Mouse (Mus musculus) ovary, postnatal 36 days (tissue): ENCODE results near the gene Adam8.

Experiments used
- DNase-seq: peaks from one replicate; pipeline ENCODE4 v3.0.0; 2022; ENCODE audit warnings: low spot score, mixed read lengths

Adam8 gene

DNA sequence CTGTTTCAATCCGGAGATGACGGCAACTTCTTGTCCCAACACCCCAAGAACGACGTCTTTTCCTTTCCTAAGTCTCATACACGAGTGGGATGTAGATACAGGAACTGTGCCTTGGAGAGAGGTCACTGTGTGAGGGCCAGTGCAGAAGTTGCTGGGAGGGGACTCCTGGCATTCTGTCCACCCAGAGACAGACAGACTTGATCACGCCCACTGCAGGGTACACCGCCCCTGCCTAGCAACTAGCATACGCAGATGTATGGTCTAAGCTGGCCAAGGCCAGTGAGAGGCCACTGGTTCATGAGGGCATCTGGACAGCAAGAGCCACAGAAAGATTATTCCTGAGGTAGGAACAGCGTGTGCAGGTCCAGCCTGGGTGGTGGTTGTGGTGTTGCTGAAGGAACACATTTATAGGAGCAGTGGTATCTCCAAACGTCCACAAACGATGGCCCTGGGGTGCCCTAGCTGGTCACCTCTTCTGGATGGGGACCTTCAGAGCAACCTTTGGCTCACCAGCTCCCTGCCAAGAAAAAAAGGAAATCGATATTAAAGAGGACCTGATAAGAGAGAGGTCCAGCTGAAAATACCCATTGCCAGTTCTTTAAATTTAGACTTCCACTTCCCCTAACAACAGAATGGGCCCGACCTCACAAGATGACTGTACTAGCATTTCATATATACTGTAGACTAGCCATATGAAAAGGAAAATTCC is 13.2 kb downstream of the Adam8 start:
- no peak for DNase-seq

DNA sequence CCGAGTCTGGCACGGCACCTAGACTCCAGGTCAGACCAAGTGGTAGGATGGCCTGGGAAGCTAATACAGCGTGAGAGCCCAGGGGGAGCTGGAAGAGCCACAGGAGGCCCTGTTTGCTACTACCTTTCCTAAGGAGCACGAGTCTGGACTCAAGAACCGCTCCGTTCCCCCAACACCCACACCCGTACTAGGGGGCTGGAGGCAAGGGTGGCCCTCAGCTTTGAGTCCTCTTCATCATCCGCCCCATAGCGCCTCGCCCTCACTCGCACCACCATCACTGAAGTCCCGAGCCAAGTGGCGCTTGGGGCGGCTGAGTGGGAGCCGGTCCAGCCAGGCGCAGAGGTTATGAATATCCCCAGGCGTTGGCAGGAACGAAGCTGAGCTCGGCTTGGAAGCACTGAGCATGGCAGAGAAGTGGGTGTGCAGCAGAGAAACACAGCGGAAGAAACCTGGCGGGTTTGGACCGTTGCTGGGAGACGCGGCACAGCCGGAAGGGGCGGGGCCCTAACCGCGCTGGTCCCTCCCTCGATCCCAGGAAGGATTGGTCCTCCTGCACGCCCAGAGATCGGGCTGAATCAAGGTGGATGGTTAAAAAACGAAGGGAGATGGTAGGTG is 14.0 kb downstream of the Adam8 start, which contains the start of gene 6430531B16Rik:
TSS of gene 6430531B16Rik (minus strand) at position 478 of the 615 bp plus-strand sequence.
- DNase-seq: peak; percentile 87

DNA sequence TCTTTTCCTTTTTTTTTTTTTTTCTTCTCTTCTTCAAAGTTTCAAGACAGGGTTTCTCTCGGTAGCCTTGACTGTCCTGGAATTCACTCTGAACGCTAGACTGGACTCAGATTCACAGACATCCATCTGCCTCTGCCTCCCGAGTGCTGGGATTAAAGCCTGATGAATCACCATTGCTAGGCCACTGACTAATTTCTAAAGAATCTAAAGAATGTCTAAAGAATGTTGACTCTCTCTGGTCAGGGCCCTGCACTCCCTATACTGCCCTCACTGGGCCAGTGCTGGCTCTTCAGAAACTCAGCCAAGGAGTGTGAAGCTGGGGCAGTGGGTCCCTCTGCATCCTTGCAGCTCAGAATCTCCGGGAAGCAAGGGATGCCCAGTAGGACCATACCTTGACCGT is 16.9 kb downstream of the Adam8 start:
- DNase-seq: no peak

DNA sequence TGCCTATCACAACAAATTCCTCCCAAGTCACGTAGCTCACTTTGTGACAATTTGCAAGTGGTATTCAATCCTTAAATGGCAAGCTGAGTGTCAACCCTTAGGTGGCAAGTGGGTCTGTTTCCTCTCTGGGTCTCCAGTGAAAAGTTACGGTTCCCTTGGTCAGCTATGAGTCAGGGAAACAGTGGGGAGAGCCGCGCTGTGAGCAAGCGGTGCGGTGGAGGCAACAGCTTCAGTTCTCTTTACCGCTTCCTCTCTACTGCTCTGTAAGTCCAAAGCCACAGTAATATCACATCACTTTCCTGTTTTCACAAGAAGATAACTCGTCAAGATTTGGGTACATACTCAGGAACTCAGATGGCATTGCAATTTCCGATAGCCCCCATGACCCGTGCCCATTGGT is 18.1 kb downstream of the Adam8 start:
- DNase-seq: no peak

DNA sequence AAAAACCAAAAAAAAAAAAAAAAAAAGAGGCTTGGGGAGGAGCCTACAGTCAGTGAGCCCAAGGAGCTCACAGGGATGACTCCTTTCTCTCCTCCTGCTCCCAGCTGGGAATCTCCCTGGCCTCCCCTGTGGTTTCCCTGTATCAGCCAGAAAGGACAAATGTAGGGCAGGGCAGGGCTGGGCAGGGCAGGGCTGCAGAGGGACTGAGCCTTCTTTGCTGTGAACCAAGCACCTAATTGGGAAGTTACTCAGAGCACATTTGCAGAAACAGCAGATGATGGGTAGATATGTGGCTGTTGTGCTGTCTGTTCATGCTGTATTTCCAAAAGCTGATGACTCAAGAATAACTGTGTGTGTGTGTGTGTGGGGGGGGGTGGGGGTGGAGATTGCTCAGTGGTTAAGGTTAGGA is 19.4 kb downstream of the Adam8 start:
- no peak for DNase-seq

DNA sequence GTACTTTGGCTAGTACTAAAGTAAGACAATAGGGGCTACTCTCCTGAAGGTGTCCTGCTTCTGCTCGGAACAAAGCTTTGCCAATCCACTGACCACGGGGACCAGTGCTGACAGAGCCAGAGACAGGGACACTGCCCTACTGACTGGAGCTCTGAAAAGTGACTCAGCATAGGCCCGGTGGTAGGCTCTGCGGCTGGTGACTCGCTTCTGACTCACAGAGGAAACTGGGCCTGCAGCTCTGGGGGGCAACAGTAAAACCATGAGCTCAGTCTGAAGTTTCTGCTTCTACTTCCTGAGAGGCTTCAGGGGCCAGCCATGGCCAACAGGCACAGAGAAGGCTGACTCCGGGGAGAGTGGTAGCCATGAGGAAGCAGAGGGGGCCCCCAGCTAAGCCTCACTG is 20.9 kb downstream of the Adam8 start:
- DNase-seq: no peak

DNA sequence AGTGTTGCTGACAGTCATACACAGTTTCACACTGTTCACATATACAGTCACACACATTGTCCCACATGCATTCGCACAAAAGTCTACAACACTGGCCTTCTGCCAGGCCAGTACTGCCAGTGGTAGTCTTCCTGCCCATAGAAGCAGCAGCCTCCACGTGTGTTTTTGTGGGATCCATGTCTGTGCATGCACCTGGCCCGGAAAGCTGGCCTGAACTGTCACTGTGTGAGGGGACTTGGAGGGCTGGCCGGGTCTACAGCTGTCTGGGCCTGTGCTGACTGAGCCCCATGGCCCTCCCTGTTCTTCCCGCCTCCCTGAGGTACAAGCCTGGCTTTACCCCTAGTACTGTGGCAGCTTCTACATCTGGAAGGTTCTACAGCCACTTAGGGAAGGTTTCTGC is 21.4 kb downstream of the Adam8 start:
- no peak for DNase-seq

DNA sequence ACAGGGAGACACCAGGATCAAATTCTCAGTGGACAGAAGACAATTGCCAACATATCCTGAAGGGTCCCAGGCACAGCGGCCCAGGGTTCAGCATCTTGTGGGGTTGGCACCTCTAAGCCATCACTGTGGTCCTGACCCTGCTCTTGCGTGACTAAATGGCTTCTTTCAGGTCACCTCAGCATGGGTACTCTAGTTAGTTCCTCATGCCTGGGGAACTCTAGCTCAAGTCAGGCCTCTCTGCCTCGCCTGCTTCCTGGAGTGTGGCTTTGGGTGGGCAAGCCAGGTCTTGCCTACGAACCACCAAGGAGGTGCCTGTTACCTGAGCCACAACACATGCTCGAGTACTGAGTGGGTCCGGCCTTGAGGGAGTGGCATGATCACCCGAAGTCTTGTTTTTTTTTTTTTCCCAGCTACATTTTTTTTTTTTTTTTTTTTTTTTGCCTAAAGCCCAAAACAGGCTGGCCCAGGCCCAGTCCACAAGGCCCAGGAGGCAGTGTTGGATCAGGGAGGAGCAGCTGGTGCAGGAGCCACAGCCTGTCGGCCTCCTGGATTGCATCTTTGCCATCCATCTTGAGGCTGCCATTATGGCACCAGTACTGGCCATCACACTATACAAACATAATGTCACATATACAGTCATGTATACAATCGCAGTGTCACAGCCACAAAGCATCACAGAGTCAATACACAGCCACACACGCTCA is 22.0 kb downstream of the Adam8 start:
- no peak for DNase-seq

DNA sequence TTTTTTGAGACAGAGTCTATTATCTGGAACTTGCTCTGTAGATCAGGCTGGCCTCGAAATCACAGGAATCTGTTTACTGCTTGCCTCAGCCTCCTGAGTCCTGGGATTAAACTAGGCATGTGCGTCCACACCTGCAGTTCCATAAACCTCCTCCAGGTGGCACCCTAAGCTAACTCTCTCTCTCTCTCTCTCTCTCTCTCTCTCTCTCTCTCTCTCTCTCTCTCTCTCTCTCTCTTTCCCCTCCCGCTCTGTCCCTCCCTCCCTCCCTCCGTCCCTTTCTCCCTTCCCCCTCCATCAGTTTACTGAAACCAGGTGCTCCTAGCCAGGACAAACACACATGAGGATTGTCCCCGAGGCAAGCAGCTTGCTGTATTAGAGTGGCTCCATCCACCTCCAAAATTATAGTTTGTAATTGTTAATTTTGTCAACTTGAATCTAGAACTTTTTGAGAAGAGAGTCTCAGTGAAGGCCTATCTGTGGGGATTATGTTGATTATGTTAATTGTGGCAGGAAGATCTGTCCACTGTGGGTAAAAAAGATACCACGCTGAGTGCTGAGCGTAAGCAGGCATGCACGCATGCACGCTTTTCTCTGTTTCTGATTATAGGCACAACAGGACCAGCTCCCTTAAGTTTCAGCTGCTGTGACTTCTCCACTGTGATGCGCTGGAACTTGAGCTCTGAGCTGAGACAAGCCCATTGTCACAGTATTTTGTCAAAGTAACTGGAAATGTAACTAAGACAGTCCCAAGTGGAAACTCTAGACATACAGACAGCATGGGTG is 22.8 kb downstream of the Adam8 start:
- peak; percentile 78 for DNase-seq

DNA sequence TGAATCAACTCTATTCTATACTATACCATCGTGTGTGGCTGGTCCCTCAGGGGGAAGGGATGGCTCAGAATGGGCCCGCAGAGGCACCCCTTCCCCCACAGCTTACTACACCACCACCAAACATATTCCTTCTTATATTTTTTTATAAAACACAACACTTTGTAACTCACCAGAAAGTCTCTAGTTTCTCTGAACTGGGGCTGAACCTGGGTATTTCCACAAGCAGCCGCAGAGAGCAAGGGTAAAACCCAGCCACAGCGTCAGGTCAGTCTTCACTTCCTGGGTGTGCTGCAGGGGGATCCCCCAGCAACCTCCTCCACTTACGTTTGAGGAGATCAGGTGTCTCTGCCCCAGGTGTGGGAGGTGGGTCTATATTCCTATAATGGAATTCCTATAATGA is 23.9 kb downstream of the Adam8 start:
- DNase-seq: no peak

DNA sequence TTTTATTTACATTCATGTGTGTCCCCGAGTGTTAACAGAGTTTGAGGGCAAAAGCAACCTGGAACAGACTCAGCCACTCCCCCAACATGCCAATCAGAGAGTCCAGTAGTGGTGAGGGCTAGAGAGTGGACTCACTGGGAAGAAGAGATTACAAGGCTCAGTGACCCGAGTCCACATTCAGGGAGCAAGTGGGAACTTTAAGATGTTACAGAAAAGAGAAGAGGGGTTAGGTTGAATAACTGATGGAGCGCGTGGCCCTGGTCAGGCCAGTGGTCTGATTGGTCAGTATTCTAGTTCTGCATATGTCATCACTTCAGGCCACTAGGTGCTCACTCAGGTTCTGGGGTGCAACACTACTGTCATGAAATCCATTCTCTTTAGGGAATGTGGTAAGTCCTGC is 25.2 kb downstream of the Adam8 start:
- no peak for DNase-seq

DNA sequence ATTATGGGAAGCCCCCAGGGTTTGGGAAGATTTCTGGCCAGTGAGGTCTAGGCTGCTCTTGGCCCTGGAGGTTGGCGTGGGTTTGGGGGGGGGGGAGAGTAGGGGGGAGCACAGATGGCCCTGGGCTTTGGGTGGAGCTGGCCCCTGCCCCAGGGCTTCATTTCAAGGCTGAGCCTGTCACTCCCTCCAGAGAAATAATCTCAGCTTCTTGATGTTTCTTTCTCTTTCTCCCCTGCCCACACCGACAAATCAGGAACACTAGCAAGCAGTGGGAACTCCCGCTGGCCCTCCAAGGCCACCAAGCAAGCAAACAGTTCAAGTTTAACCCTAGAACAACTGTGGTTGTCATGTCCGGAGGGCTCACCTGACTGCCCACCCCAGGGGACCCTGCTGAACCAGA is 28.5 kb downstream of the Adam8 start:
- DNase-seq: peak; percentile 53

DNA sequence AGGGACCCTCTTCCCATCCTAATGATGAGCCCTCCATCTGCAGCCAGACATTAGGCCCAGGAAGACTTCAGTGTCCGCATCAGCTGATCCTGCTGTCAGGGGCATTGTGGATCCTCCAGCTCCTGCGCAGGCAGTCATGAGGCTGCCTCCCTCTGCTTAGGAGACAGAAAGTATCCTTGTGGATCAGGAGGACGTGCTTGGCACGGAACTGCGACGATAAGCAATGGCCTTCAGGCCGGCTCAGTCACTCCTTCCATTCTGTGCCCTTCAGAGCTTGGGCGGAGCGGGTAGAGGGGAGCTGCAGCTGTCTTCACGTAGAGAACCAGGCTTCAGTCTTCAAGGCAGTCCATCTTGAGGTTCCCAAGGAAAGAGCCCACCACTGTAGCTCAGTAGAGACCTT is 31.2 kb downstream of the Adam8 start:
- peak; percentile 76 for DNase-seq

DNA sequence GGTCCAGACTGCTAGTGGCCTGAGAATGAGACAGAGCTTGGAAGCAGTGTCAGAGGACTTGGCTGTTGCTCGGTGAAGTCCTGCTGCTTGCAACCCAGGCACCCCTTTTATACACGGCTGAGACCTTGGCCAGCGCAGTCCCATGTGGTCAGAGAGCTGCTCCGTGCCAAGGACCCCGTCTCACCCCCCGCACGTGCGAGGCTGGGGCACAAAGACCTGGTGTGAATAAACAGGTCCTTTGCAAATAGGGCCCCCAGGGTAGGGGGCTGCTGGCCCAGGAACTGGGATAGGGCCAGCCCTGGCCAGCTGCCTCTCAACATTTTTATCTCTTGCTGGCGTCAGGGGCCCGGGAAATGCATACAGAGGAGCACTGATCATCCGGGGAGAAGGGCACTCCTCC is 34.4 kb downstream of the Adam8 start:
- peak; percentile 85 for DNase-seq

DNA sequence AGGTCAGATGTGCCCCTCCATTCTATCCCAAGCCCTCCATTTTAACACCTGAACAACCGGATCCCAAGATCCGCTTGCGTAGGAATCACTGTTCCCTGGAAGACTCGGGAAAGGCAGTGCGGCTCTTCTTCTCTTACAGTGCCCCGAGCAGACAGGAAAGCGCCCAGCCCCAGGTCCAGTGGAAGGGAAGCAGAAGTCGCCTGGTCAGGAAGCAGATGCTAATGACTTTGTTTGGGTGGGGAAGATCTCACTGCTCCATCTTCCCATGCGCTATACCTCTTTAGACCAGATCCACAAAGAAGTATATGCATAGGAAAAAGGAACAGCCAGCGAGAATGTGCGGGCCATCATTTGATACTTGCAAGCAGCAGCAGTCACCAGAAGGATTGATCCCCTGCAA is 34.9 kb downstream of the Adam8 start:
- DNase-seq: no peak

DNA sequence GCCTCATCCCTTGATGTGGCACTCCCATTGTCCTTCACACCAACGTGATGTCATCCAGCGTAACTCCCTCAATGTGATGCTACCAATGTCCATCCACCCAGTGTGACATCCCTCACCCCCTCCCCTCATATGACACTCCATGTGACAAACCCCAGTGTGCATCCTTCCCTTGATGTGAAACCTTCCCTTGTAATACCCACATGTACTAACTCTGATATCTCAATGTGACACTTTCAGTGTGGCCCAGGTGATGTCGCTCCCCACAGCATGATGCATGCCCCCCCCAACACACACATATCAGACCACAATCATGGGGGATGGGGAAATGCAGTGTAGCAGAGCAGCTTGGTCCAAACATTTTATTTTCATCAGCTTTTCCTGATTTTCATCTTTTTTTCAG is 35.7 kb downstream of the Adam8 start:
- no peak for DNase-seq

DNA sequence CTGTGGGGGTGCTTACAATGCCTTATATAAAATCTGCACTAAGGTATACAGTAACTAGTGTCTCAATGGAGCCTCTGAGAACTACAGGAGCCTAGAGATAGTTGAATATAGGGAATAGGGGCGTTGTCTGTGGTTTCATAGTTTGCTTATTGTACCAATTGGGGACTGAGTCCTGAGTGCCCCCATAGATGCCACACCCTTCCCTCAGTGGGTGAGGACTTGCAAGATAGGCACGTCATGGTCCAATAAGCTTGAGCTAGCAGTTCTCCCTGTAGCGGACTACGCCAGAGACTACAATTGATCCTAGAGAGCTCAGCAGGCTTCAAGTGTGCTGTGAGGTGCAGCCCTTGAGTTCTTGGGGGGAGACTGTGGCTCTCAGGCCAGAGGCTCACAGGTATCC is 36.9 kb downstream of the Adam8 start:
- DNase-seq: peak; percentile 23

DNA sequence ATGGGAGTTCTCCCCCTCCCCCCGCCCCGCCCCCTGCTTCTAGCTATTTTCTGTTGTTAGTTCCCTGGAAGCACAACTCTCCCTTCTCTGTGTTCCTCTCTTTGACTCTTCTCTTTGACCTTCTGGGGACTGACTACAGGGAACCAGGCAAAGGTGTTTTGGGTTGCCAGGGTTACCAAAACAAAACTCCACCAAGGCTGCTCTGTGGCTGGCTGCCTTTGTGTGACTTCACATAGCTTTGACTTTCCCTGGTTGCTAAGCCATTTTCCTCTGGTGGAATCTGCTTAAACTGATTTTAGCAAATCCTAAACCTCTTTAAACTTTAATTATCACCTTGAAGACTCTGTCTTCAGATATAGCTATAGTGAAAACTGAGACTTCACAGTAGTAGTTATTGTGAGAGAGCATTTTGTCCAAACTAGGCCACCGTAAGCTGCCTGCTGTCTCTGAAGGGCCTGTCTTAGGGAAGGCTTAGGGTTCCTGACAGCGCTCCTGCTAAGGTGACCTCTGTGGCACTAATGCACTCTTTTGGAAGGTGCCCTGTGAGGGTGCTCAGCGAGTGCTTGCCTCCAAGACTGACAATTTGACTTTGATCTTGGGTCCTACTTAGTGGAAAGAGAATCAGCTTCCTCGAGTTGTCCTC is 40.2 kb downstream of the Adam8 start:
- DNase-seq: no peak

DNA sequence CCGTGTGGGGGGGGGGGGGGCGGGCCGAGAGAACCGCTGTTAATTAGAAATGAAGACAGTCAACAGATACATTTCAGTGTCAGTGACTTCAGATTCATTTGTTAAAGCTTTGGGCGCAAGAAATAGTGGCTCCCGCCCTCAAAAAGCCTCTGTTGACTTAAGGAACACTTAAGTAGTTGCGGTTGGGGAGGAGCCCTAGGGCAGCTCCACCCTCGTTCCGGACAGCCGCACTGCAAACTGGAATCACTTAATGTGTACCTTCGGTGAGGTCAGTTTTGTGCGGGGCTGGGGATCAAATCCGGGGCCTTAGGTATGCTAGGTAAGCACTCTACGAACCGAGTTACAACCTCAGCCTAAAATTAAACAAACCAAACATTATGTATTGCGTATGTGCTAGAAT is 41.3 kb downstream of the Adam8 start:
- DNase-seq: peak; percentile 29

DNA sequence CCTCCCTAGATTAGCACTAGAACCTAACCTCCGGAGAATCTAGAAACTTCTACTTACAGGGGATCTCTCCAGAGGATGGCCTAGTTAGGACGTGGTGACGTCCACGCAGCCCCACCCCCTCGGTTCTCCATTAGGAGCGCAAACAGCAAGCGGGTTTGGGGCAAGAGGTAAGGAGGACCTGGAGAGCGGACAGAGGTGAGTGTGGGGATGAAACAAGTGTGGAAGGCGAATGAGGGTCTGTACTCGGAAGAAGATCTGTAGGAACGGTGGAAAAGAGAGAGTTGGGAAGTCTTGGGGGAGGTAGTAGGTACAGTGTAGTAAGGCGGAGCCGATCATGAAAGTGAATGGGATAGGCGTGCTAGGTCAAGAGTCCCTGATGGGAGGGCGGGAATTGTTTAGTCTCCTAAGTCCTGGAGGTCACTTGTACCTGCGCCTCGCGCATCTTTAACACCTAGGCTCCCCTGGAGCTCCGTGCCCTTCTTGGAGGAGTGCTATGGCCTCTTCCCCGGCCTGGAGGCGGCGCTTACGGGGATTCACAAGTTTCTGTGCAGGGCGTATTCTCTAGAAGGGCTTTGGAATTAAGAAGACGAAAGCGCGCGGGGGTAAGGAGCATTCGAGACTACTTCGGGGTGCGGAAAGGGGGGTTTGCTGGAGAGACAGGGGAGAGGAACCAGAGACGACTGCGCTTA is 41.9 kb downstream of the Adam8 start:
- peak; percentile 47 for DNase-seq

DNA sequence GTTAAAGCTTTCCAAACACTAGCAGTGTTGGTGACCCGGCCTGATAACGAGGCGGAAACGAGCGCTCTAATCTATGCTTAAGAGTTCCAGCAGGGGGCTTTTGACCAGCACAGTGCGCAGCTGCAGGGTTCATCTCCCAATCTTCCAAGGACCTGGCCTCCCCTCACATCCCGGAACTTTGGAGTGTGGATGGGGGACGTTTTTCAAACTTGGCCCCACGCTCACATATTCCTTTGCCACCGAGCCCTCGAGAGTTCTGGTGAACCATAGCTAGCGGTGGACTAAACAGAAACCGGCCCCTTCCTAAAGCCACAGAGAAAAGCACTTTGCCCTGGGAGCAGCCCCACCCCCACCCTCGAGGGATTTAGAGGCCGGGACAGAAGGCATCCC is 42.5 kb downstream of the Adam8 start:
- DNase-seq: peak; percentile 58
